Mouse (Mus musculus) heart, adult 8-10 months (tissue): Measurements from ENCODE around the gene Zhx3. TPM values are rescaled to one million over a fixed set of nuclear protein-coding genes. Genes with fewer than 3 reads are reported as not detected.
A peak's percentile ranks its signal among the peaks of the same experiment; 100 is the strongest.

Experiments used
- DNase-seq: peaks from one replicate; pipeline ENCODE4 v3.0.0; 2022; ENCODE audit warnings: low spot score
- total RNA-seq, 4 experiments: library from RNA; stranded (reverse); gene quantifications; 2 replicates each; pipeline ENCODE4 v1.2.4; 2022

Gene Zhx3
- total RNA-seq = 10 to 100 TPM; 32.2 to 35.5 (median 33.1) TPM

DNA sequence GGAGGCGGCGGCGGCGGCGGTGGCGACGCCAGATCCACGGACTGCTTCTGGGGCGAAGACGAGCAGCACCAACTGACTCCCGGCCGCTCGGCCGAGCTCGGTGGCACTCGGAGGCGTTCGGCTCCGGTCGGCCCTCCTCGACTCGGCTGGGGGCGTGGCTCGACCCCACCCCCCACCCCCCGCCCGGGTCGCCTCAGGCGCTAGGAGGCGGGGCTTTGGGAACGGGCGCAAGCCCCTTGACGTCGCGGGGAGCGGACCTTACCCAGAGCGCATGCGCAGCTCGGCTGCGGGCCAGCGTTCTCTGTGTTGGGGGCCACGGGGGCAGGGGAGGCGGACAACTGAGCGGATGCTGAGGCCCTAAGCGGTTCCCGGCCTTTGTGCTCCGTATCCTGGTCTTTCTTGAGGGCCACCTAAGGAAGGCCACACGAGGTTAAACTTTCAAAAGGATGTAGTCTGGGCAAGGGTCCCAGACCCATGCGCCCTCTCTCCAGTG, at the start of gene Zhx3:
Gene Zhx3, minus strand, starts transcription at position 109 of the 493 bp plus-strand sequence.
- DNase-seq = peak; percentile 95

DNA sequence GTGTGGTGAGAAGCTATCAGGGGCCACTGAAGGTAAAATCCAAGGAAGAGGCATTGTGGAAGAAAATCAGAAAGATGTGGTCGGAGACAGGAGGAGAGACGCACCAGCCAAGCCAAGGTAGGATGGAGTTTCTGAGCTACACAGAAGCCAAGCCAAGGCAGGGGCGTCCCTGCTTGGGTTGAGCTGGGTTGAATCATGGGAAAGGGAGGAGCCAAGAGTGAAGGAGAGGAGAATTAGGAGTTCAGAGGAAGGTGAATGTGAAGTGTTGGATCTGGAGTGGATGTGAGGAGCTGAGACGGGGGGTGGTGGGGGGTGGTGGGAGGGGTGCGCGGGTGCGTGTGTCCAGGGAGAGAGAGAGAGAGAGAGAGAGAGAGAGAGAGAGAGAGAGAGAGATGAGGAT, 48.5 kb upstream of the Zhx3 start:
- no peak for DNase-seq

DNA sequence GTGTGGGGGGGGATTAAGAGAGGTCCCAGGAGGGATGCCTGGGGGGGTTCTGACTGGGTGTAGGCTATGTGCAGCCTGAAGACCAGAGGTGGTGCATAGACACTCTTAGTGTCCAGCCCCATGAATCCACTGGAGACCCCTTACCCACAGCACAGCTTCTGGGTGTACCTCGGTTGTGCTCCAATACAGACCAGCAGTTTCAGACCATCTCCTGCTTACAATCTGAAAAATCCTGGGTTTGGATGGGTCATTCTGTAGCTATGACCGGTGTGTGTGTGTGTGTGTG, 46.1 kb upstream of the Zhx3 start:
- no peak for DNase-seq

DNA sequence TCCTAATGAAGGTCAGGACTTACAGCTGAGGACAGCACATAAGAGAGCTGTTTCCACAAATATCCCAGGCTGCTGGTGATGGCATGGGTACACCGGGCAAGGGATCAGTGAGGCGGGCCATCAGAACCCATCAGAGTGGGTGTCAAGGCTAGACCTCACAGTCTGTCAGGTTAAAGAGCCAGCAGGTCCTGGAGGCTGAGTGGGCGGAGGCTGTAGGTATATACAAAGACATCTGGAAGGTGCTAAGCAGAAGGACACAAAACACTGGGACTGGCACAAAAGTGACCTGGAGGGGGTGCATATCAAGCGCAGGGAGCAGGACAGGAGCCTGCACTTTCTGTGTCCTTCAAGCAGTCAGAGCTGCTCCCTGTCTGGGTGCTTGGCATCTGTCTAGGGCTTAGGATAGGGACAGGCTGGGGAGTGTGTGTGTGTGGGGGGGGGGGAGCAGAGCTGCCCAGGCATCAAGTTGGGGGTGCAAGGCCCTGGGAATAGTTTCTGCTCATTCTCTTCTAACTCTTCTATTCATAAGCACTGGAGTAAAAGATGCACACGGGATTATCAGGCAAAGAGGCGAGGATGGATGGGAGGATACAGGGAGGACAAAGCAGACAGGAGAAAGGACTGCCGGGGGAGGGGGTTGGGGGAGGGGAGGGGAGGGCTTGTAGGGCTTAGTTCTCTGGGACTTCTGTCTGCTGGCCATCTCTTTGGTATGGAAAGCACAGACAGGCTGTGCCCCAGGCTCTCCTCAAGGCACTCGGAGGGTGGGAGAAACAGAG, 45.5 kb upstream of the Zhx3 start:
- DNase-seq = no peak

DNA sequence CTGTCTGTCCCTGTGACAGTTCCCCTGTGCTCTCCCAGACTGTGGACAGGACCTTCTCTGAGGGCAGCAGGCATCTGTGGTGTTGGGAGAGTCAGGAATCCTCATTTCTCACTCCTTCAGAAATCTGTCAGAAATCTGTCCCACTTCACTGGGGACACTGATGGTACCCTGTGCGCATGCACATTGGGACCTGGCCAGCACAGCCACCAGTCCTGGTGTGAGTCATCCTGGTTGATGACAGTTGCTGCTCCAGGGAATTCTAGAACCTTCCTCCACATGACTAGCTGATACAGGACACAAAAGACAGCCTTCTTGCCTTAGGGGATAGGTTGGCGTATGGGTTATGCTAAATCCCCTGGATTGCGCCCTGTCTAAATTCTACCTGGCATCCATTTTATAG, 44.5 kb upstream of the Zhx3 start:
- no peak for DNase-seq

DNA sequence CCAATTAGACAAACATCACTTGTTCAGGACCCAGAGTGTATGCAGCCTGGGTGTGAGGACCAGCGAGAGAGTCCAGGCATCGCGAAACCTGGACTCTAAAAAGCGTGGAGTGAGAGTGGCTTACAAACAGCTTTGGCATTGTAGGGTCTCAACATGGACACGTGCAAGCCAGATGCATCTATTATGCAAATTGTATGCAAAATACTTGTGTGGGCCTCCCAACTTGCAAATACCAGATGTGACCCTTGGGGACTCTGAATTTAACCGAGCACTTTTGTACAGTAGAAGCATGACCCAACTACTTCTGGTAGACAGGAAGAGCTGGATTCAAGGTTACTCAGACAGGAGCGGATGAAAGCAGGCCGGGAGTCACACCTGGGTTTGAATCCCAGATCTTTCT, 43.9 kb upstream of the Zhx3 start:
- DNase-seq = no peak

DNA sequence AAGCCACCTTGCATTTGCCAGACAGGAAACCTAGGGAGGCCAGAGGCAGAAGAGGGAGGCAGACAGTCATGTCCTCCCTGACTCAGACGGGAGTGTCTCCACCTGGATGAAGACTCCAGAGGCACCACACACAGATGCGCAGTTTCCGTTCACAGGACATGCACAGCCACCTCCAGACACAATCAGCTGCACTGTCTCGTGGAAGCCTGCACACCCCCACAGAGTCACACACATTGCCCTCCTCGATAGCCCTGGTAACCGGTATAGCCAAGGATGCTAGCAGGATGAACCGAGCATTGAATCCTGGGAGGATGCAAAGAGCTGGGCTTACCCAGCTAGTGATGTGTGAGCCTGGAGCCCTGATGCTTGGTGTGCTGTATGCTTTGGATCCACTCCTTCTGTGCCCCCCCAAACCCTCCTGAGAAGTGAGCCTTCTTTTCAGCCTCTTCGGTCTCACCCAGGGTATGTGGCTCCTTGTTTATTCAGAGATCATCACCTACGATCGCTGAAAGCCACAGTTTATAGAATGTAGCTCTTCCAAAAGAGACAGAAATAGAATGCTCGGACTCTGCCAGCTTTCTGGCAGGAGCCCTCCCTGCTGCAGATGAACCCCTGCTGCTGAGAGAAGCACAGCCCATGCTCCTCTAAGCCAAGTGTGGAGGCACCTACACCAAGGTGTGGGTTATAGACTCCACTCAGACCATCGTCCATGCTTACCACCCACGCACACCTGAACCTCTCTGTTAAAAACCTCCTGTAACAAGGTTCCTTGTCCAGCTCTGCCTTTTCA, 43.2 kb upstream of the Zhx3 start:
- no peak for DNase-seq

DNA sequence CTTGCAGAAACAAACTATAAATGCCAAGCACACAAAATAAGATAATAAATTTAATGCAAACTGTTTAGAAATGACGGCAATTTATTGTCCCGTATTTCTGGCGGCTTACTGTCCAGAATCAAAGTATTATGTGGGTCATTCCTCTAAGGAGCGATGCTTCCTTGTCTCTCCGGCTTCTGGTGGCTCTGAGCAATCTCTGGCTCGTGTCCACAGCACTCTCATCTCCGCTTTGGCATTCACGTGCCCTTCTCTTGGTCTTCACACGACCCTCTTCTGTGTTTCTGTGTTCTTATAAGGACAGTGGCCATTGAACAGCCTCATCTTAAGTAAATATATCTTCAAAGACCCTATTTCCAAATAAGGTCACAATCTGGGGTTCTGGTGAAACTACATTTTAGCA, 41.9 kb upstream of the Zhx3 start:
- no peak for DNase-seq

DNA sequence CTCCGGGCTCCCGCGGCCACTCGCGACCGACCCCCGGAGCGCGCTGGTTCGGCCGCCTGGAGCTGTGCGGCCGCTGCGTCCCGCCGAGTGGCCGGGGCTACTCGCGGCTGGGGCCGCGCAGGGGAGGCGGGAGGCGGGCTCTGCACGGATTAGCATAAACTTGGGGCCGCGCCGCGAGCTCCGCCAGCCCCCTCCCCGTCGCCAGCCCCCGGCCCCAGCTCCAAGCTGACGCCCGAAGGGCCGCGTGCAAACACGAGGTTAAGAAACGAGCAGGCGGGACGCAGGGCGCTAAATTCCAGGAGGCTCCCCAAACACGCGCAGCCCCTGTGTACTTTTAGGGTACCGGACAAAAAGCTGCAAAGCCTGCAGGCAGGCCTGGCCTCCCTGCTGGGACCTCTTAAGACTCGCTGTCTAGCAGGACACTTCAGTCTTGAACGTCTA, 39.5 kb upstream of the Zhx3 start, which contains the start of gene Emilin3:
Gene Emilin3, minus strand, starts transcription at position 98 of the 441 bp plus-strand sequence.
- no peak for DNase-seq

DNA sequence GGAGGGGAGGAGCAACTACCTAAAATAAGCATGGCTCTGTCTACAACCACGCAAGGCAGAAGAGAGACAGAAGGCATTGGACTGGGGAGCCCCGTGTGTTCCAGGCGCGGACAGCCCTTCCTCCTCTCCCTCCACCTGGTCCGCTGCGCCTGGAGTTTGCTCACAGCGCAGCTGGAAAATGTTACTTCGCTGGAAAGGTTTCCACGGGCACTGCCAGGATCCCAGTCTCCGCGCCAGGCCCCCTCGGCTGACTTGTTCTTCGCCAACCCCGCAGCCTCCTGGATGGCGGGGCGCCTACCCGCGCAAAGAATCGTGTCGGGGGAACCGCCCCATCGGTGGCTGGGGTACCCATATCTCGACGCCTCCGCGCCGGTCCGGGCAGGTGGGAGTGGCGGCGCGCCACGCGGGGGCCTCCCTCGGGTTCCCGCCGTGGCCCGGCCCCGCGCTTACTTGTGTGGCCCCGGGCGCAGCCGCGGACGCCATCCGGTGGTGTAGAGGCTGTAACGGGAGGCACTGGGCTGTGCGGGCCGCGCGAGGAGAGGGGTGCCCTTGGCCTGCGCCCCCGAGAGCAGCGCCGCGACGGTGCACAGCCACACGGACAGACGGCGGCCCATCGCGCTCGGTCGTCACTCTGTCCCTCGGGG, 38.9 kb upstream of the Zhx3 start:
- no peak for DNase-seq

DNA sequence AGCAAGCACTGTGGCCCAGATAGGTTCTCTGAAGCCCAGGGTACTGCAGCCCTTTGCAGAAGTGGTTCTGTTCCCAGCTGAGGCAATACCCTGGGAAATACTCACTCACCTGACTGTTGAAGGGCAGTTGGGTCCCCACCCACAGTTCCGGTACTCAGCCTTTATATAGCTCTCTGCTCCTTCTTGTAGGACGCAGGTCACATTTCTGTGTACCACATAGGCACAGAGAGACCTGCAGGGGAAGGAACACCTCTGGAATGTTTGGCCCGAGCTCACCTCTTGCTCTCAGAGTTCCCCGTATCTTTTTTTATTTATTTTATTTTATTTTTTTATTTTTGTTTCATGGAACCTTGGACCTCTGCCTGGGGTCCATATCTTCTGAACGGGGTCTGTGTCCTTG, 37.8 kb upstream of the Zhx3 start:
- DNase-seq = no peak

- DNase-seq = no peak
Measured at GRCm38 (mm10) chr2:160908607-160909006, 35.8 kb upstream of the Zhx3 start.

GRCm38 (mm10) chr2:160906101-160906500, 33.3 kb upstream of the Zhx3 start:
- no peak for DNase-seq

DNA sequence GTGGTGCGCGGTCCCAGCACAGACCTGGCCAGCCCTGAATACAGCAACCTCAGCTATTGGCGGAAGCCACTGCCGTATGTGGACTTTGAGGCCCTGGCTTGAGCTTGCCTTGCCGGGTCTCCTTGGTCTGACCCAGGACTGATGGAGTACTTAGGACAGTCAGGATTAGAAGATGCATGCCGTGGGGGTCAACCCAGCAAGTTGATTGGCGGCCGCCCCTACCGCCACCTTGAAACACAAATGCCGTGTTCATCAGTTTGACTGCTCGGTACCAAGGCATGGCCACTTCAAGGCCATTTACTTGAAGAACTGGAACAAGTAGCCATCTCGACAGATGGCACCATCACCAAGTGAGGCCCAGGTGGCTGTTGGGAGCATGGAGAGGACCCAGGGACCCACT, 32.5 kb upstream of the Zhx3 start:
- no peak for DNase-seq

- DNase-seq = no peak
Measured at GRCm38 (mm10) chr2:160901656-160902412, 29.0 kb upstream of the Zhx3 start.

GRCm38 (mm10) chr2:160891697-160892096, 18.9 kb upstream of the Zhx3 start:
- DNase-seq = no peak

GRCm38 (mm10) chr2:160891045-160891444, 18.2 kb upstream of the Zhx3 start:
- no peak for DNase-seq

GRCm38 (mm10) chr2:160887859-160888258, 15.1 kb upstream of the Zhx3 start:
- no peak for DNase-seq

- DNase-seq = peak; percentile 85
Measured at GRCm38 (mm10) chr2:160887284-160887683, 14.5 kb upstream of the Zhx3 start.

- DNase-seq = no peak
Measured at GRCm38 (mm10) chr2:160886221-160886620, 13.4 kb upstream of the Zhx3 start.

DNA sequence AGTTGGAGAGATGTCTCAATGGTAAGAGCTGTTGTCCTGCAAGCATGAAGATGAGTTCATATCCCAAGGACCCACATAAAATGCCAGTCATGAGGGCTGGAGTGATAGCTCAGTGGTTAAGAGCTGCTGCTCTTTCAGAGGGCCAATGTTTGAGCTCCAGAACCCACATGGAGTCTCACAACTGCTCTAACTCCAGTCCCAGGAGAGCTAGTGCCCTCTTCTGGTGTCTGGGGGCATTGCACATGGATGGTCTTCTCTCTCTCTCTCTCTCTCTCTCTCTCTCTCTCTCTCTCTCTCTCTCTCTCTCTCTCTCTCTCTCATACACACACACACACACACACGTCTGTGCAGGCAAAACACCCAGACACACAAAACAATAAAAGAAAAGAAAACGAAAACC, 12.0 kb upstream of the Zhx3 start:
- no peak for DNase-seq

DNA sequence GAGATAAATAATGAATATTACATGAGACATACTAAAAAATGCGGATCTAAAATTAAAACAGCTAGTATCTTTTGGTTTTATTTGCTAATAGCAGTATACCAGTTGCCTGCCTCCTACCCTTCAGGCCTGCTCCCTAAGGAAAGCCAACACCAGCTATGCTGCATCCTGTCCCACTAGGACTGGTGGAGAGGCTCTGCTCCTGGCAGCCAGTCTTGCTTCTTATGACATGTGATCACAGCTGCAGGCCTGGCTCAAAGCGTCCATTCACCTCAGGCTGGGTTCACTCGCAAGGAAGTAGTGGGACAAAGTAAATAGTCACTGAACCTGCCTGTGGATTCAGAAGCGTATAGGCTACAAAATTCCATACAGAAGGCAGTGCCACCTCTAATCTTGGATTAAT, 11.1 kb upstream of the Zhx3 start:
- peak; percentile 87 for DNase-seq
